Mouse (Mus musculus) embryonic facial prominence, embryonic 14.5 days (tissue): ENCODE data around the gene Map3k9. TPM values are rescaled to one million over a fixed set of nuclear protein-coding genes. Genes with fewer than 3 reads are reported as not detected.
A peak's percentile ranks its signal among the peaks of the same experiment; 100 is the strongest.

Experiments
- ATAC-seq: fragments of 200-750 bp; cut with Nextera tagmentation; 2 replicates; pipeline ENCODE4 v1.8.0; 2017; ENCODE audit warnings: low read depth, moderate number of reproducible peaks, moderate TSS enrichment
- DNase-seq: peaks from one replicate; pipeline ENCODE4 v3.0.0-alpha.2; 2015; ENCODE audit warnings: low spot score
- H3K27ac ChIP-seq: fragments of 300-500 bp; sonication (generic); replicated peaks from 2 replicates; pipeline ENCODE4 v1.5.1; 2014; ENCODE audit warnings: low read depth, mild to moderate bottlenecking, low read length, moderate library complexity
- H3K27me3 ChIP-seq: fragments of 300-500 bp; sonication (generic); replicated peaks from 2 replicates; pipeline ENCODE4 v1.6.1; 2014; ENCODE audit warnings: low read length; ENCODE audit not compliant: control insufficient read depth, insufficient read depth
- H3K36me3 ChIP-seq: fragments of 300-500 bp; sonication (generic); 2 replicates; pipeline ENCODE4 v1.6.1; 2014; ENCODE audit warnings: low read length, mixed read lengths; ENCODE audit not compliant: control insufficient read depth, insufficient read depth
- H3K4me1 ChIP-seq: fragments of 300-500 bp; sonication (generic); 2 replicates; pipeline ENCODE4 v1.6.1; 2014; ENCODE audit warnings: antibody characterized with exemption, low read length; ENCODE audit not compliant: control insufficient read depth, insufficient read depth
- H3K4me2 ChIP-seq: fragments of 300-500 bp; sonication (generic); 2 replicates; pipeline ENCODE4 v1.6.1; 2014; ENCODE audit warnings: low read depth, mild to moderate bottlenecking, low read length, moderate library complexity, mixed read lengths
- H3K4me3 ChIP-seq: fragments of 300-500 bp; sonication (generic); 2 replicates; pipeline ENCODE4 v1.5.1; 2014; ENCODE audit warnings: low read depth, mild to moderate bottlenecking, low read length
- H3K9ac ChIP-seq: fragments of 300-500 bp; sonication (generic); 2 replicates; pipeline ENCODE4 v1.6.1; 2014; ENCODE audit warnings: low read depth, mild to moderate bottlenecking, low read length, moderate library complexity, mixed read lengths
- H3K9me3 ChIP-seq: fragments of 300-500 bp; sonication (generic); 2 replicates; pipeline ENCODE4 v1.6.1; 2016; ENCODE audit warnings: low read length; ENCODE audit not compliant: control insufficient read depth
- WGBS: fragments of 180-500 bp; shearing (Covaris S2); extraction: QIAGEN DNeasy Blood & Tissue Kit; methylation state at CpG from one replicate; pipeline ENCODE4 v1.1.7; 2014; 5-methylcytosine and 5-hydroxymethylcytosine counted together
- polyA plus RNA-seq: library from polyadenylated mRNA; unstranded; fragments of >200 nt; fragmentation: Nextera tagmentation; extraction: Ambion mirVana; gene quantifications from 2 replicates; pipeline ENCODE4 v1.2.1, GENCODE M21; 2014

The Map3k9 gene
- polyA plus RNA-seq, 1 experiment from 2014 or later, result 1.5 TPM

GRCm38 (mm10) chr12:81748918-81749317 lies 32.1 kb downstream of the Map3k9 start:
- H3K4me1 ChIP-seq, result no peaks in the 10 kb centered on the region
- H3K27ac ChIP-seq, result no peak overlapping the region
- no peak overlapping the region for H3K4me2 ChIP-seq
- no peaks in the 10 kb centered on the region for H3K36me3 ChIP-seq
- no peaks in the 10 kb centered on the region for H3K9me3 ChIP-seq
- H3K9ac ChIP-seq, result no peak overlapping the region
- ATAC-seq (0 out of 2 replicates have a peak, but pooled peaks have one; percentile 12), DNase-seq (no peak)
- H3K27me3 ChIP-seq, result no peaks in the 10 kb centered on the region
- WGBS, result 69% methylated on average over 3 of the region's 3 CpGs
- no peak overlapping the region for H3K4me3 ChIP-seq

GRCm38 (mm10) chr12:81748021-81748576 lies 32.9 kb downstream of the Map3k9 start:
- Histone ChIP-seq H3K9ac (no peak overlapping the region), H3K4me2 (no peak overlapping the region), H3K9me3 (no peaks in the 10 kb centered on the region), H3K36me3 (no peaks in the 10 kb centered on the region), H3K4me3 (no peak overlapping the region), H3K27me3 (no peaks in the 10 kb centered on the region), H3K4me1 (no peaks in the 10 kb centered on the region), H3K27ac (no peak overlapping the region)
- DNase-seq, result peak; percentile 26
- ATAC-seq, result no peak
- WGBS, result 30% methylated on average over 4 of the region's 4 CpGs

- Histone ChIP-seq H3K4me3 (no peak overlapping the region), H3K4me1 (no peaks in the 10 kb centered on the region), H3K27me3 (no peaks in the 10 kb centered on the region), H3K36me3 (no peaks in the 10 kb centered on the region), H3K9me3 (no peaks in the 10 kb centered on the region), H3K9ac (no peak overlapping the region), H3K27ac (no peak overlapping the region), H3K4me2 (no peak overlapping the region)
- ATAC-seq (no peak), DNase-seq (no peak)
- WGBS, result 70% methylated on average over 9 of the region's 9 CpGs
Measured at GRCm38 (mm10) chr12:81746400-81747024, 34.5 kb downstream of the Map3k9 start.

DNA sequence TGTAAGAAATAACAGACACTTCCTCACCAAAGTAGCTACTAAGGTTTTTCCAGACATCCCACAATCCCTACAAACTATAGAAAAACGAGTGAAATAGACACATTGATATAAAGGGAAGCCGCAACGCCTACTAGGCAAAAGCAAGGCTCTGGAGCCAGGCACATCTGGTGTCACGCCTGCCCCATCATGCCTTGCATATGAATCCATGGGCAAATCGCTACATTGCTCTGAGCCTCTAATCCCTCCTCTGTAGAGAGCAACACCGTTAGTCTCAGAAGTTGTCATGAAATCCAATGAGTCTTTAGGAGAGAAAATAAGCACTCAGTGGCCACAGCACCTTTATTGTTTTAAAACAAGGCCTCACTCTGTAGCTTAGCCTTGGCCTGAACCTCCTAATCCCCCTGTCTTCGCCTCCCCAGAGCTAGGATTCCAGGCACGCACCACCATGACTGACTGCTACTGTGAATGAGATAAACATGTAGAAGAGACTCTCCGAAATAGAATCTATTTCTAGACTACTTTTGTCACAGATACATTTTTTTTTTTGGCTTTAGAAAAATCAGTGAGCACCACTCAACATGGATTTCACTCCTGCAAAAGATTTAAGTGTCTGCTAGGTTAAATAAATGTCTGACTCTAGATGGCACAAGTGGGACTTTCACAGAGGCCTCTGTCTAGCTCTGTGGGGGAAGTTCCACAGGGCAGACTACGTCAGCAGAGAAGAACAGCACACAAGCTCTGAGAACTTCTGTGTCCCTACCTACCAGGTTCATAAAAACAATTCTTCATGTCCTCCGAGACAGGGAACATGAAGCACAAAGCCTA lies 45.5 kb downstream of the Map3k9 start:
- DNase-seq, result no peak
- 81% methylated on average over 11 of the region's 11 CpGs for WGBS

DNA sequence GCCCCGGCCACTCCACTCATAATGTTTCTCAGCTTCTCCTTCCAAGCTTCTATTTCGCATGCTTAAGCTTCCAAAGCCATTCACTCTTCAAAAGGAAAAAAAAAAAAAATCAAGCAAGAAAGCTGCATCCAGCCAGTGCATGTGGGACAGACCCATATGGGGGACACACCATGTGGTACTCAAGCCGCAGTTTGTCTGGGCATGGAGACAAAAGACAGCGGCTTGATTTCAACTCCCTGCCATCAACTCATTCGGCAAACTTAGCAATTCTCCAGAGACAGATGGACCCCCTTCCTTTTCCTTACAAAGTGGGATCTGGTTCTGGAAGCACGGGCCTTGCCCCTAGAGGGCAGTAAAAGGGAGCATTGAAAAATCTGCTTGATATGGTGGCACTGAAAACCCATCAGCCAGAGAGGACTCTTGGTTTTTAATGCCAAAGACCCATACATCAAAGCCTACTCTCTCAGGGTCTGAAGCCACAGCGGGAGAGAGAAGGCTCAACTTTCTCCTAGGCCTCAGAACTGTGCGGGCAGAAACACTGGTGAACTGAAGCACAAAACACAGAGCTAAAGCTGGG lies 54.6 kb downstream of the Map3k9 start:
- no peaks in the 10 kb centered on the region for H3K36me3 ChIP-seq
- H3K4me2 ChIP-seq, result no peak overlapping the region
- no peaks in the 10 kb centered on the region for H3K27me3 ChIP-seq
- H3K9me3 ChIP-seq, result no peaks in the 10 kb centered on the region
- H3K9ac ChIP-seq, result no peak overlapping the region
- 77% methylated on average over 8 of the region's 8 CpGs for WGBS
- no peak overlapping the region for H3K4me3 ChIP-seq
- H3K27ac ChIP-seq, result no peak overlapping the region
- ATAC-seq (no peak), DNase-seq (no peak)
- H3K4me1 ChIP-seq, result no peaks in the 10 kb centered on the region

More for the DNA sequence above, 45.5 kb downstream of the Map3k9 start:
- Histone ChIP-seq H3K27me3 (no peaks in the 10 kb centered on the region), H3K4me2 (no peak overlapping the region), H3K27ac (no peak overlapping the region), H3K36me3 (no peaks in the 10 kb centered on the region), H3K4me1 (no peaks in the 10 kb centered on the region), H3K9me3 (no peaks in the 10 kb centered on the region), H3K4me3 (no peak overlapping the region), H3K9ac (no peak overlapping the region)
- no peak for ATAC-seq

GRCm38 (mm10) chr12:81724776-81725175 lies 56.2 kb downstream of the Map3k9 start:
- DNase-seq, result no peak
- no peak overlapping the region for H3K4me3 ChIP-seq
- ATAC-seq, result no peak
- no peaks in the 10 kb centered on the region for H3K27me3 ChIP-seq
- no peak overlapping the region for H3K27ac ChIP-seq
- H3K4me2 ChIP-seq, result no peak overlapping the region
- no peaks in the 10 kb centered on the region for H3K9me3 ChIP-seq
- H3K36me3 ChIP-seq, result no peaks in the 10 kb centered on the region
- no peaks in the 10 kb centered on the region for H3K4me1 ChIP-seq
- WGBS, result 89% methylated on average over 6 of the region's 6 CpGs
- H3K9ac ChIP-seq, result no peak overlapping the region

DNA sequence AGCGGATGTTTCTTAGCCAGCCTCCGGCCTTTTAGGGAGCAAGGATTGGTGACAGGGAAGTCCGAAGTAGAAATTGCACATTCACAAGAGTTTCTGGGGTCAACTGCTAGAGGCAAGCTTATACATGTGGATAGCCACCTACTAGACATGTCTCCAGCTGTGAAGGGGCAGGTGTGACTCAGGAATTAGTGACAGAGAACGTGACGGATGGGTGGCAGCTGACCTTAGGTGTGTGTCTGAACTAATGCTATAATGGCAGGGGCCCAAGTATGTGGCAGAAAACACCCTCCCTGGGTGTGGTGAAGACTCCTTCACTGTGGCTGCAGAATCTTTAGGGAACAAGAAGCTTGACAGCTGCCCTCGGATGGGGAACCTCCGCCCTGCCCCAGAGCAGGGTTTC lies 57.6 kb downstream of the Map3k9 start:
- ATAC-seq, result no peak
- Histone ChIP-seq H3K4me1 (no peaks in the 10 kb centered on the region), H3K9me3 (no peaks in the 10 kb centered on the region), H3K27ac (no peak overlapping the region), H3K4me2 (no peak overlapping the region), H3K9ac (no peak overlapping the region), H3K27me3 (no peaks in the 10 kb centered on the region), H3K36me3 (no peaks in the 10 kb centered on the region), H3K4me3 (no peak overlapping the region)
- 84% methylated on average over 7 of the region's 7 CpGs for WGBS
- DNase-seq, result no peak

DNA sequence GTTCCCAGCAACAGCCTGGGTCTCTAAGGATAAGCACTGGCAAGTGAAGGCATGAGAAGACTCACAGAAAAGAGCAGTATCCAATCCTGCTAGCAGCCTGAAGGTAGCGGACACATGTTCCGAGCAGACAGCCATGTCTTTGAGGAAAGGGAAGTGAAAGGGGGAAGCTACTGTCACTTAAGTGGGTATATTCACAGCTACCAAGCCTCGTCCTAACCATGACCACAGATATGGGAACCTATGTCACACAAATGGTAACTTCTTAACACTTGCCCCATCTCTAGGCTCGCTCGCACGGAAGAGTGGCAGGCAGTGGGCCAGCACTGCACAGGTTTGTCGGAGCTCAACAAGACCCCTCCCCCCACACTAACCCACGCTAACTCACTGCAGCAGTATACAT lies 61.3 kb downstream of the Map3k9 start:
- Histone ChIP-seq H3K4me1 (no peaks in the 10 kb centered on the region), H3K4me2 (no peak overlapping the region), H3K9me3 (no peaks in the 10 kb centered on the region), H3K4me3 (no peak overlapping the region), H3K27me3 (no peaks in the 10 kb centered on the region), H3K36me3 (no peaks in the 10 kb centered on the region), H3K9ac (no peak overlapping the region), H3K27ac (no peak overlapping the region)
- WGBS, result 87% methylated on average over 8 of the region's 8 CpGs
- no peak for ATAC-seq
- DNase-seq, result no peak
